Mouse (Mus musculus) lung, adult 2 months (tissue): ENCODE results near the gene Serpini2.

Experiments
- CTCF ChIP-seq: fragments of 200-500 bp; IDR thresholded peaks from 2 replicates; pipeline ENCODE4 v1.5.1; 2011; ENCODE audit warnings: mild to moderate bottlenecking, low read length, control low read depth; ENCODE audit not compliant: insufficient read depth
- POLR2A ChIP-seq: fragments of 200-500 bp; IDR thresholded peaks from 2 replicates; pipeline ENCODE4 v1.6.1; 2011; ENCODE audit warnings: low read depth, mild to moderate bottlenecking, control low read depth, low read length, borderline replicate concordance; ENCODE audit errors: extremely low read depth

- TF ChIP-seq POLR2A = no peak
- peak; percentile 63 for TF ChIP-seq CTCF
Measured at GRCm38 (mm10) chr3:75202808-75203503, 66.9 kb downstream of the Serpini2 start.
